Mouse (Mus musculus) NIH3T3 (cell line): ENCODE measurements around the gene Rpsa.

Experiments
- DNase-seq: peaks from one replicate; pipeline ENCODE4 v3.0.0-alpha.2; 2012; ENCODE audit warnings: low read depth

Gene Rpsa

GRCm38 (mm10) chr9:120171295-120171694 lies 43.8 kb downstream of the Rpsa start:
- DNase-seq = peak; percentile 63

- DNase-seq = no peak
These were observed 47.1 kb downstream of the Rpsa start for GRCm38 (mm10) chr9:120174436-120175137.

GRCm38 (mm10) chr9:120178813-120179212 lies 51.3 kb downstream of the Rpsa start:
- DNase-seq = no peak
